Mouse (Mus musculus): Measurements from ENCODE around the gene Snrk. TPM values are rescaled to one million over a fixed set of nuclear protein-coding genes. Genes with fewer than 3 reads are reported as not detected.

The Snrk gene
- 55.7 and 57.8 TPM in 2 replicates for polyA plus RNA-seq (2016; fragmentation: Nextera tagmentation; extraction: Ambion mirVana)

- Histone ChIP-seq H3K27ac (peak within 1 kb of the TSS; percentile 93), H3K9me3 (replicated peaks) (no peaks in the 10 kb centered on the region), H3K27me3 (no peaks in the 10 kb centered on the region), H3K4me3 (peak within 1 kb of the TSS; percentile 91), H3K36me3 (no peaks in the 10 kb centered on the region), H3K4me2 (replicated peaks) (peak within 1 kb of the TSS; percentile 84), H3K4me1 (peaks cover 8% of the 10 kb centered on the region), H3K9ac (peak within 1 kb of the TSS; percentile 98)
- WGBS = under 1% methylated on average over 35 of the region's 67 CpGs
- ATAC-seq (ENCODE audit: low FRiP score) = peak; percentile 96
Observed at GRCm38 (mm10) chr9:122117112-122117616, at the start of gene Snrk. Gene Snrk (plus strand): TSS chr9:122117266.

- Histone ChIP-seq H3K4me1 (no peaks in the 10 kb centered on the region), H3K27me3 (no peaks in the 10 kb centered on the region), H3K9me3 (replicated peaks) (no peaks in the 10 kb centered on the region), H3K9ac (no peak overlapping the region), H3K27ac (no peak overlapping the region), H3K4me2 (replicated peaks) (no peak overlapping the region), H3K4me3 (no peak overlapping the region), H3K36me3 (no peaks in the 10 kb centered on the region)
- no peak for ATAC-seq (ENCODE audit: low FRiP score)
- WGBS = 72% methylated on average over 2 of the region's 2 CpGs
Observed at GRCm38 (mm10) chr9:122067654-122068053, 49.4 kb upstream of the Snrk start.

- WGBS = 79% methylated on average over 11 of the region's 11 CpGs
- Histone ChIP-seq H3K9ac (no peak overlapping the region), H3K4me1 (no peaks in the 10 kb centered on the region), H3K27ac (no peak overlapping the region), H3K4me3 (no peak overlapping the region), H3K4me2 (replicated peaks) (no peak overlapping the region), H3K27me3 (no peaks in the 10 kb centered on the region), H3K9me3 (replicated peaks) (no peaks in the 10 kb centered on the region), H3K36me3 (no peaks in the 10 kb centered on the region)
- ATAC-seq (ENCODE audit: low FRiP score) = no peak
Observed at GRCm38 (mm10) chr9:122069560-122070174, 47.4 kb upstream of the Snrk start.

GRCm38 (mm10) chr9:122073980-122074379, 43.1 kb upstream of the Snrk start:
- Histone ChIP-seq H3K4me3 (no peak overlapping the region), H3K4me1 (no peaks in the 10 kb centered on the region), H3K27ac (no peak overlapping the region), H3K9me3 (replicated peaks) (no peaks in the 10 kb centered on the region), H3K4me2 (replicated peaks) (no peak overlapping the region), H3K9ac (no peak overlapping the region), H3K36me3 (no peaks in the 10 kb centered on the region), H3K27me3 (no peaks in the 10 kb centered on the region)
- ATAC-seq (ENCODE audit: low FRiP score) = no peak
- 47% methylated on average over 2 of the region's 2 CpGs for WGBS

GRCm38 (mm10) chr9:122074575-122074974, 42.5 kb upstream of the Snrk start:
- no peaks in the 10 kb centered on the region for H3K36me3 ChIP-seq
- WGBS = 94% methylated on average over 13 of the region's 13 CpGs
- H3K4me2 ChIP-seq (replicated peaks) = no peak overlapping the region
- H3K27me3 ChIP-seq = no peaks in the 10 kb centered on the region
- no peak overlapping the region for H3K27ac ChIP-seq
- no peak overlapping the region for H3K9ac ChIP-seq
- H3K9me3 ChIP-seq (replicated peaks) = no peaks in the 10 kb centered on the region
- 0 out of 2 replicates have a peak, but pooled peaks cover 3% of the 10 kb centered on the region for H3K4me1 ChIP-seq
- ATAC-seq (ENCODE audit: low FRiP score) = no peak
- H3K4me3 ChIP-seq = no peak overlapping the region

GRCm38 (mm10) chr9:122078456-122078855, 38.6 kb upstream of the Snrk start:
- Histone ChIP-seq H3K9ac (no peak overlapping the region), H3K4me3 (no peak overlapping the region), H3K4me2 (replicated peaks) (no peak overlapping the region), H3K36me3 (no peaks in the 10 kb centered on the region), H3K27ac (no peak overlapping the region), H3K27me3 (no peaks in the 10 kb centered on the region), H3K9me3 (replicated peaks) (no peaks in the 10 kb centered on the region), H3K4me1 (0 out of 2 replicates have a peak, but pooled peaks cover 3% of the 10 kb centered on the region)
- ATAC-seq (ENCODE audit: low FRiP score) = no peak
- WGBS = 79% methylated on average over 5 of the region's 5 CpGs

GRCm38 (mm10) chr9:122083698-122084097, 33.4 kb upstream of the Snrk start:
- Histone ChIP-seq H3K4me3 (no peak overlapping the region), H3K4me1 (0 out of 2 replicates have a peak, but pooled peaks cover 3% of the 10 kb centered on the region), H3K27ac (no peak overlapping the region), H3K27me3 (no peaks in the 10 kb centered on the region), H3K9me3 (replicated peaks) (no peaks in the 10 kb centered on the region), H3K36me3 (no peaks in the 10 kb centered on the region), H3K4me2 (replicated peaks) (no peak overlapping the region), H3K9ac (no peak overlapping the region)
- WGBS = 80% methylated on average over 4 of the region's 4 CpGs
- no peak for ATAC-seq (ENCODE audit: low FRiP score)

GRCm38 (mm10) chr9:122084175-122084574, 32.9 kb upstream of the Snrk start:
- Histone ChIP-seq H3K4me2 (replicated peaks) (no peak overlapping the region), H3K4me3 (no peak overlapping the region), H3K9me3 (replicated peaks) (no peaks in the 10 kb centered on the region), H3K36me3 (no peaks in the 10 kb centered on the region), H3K9ac (no peak overlapping the region), H3K27me3 (no peaks in the 10 kb centered on the region), H3K27ac (0 out of 2 replicates have a peak overlapping the region, but pooled peaks have one; percentile 35), H3K4me1 (0 out of 2 replicates have a peak, but pooled peaks cover 3% of the 10 kb centered on the region)
- 52% methylated on average over 4 of the region's 4 CpGs for WGBS
- ATAC-seq (ENCODE audit: low FRiP score) = no peak

- H3K4me3 ChIP-seq = no peak overlapping the region
- no peak for ATAC-seq (ENCODE audit: low FRiP score)
- no peaks in the 10 kb centered on the region for H3K4me1 ChIP-seq
- no peaks in the 10 kb centered on the region for H3K9me3 ChIP-seq (replicated peaks)
- H3K4me2 ChIP-seq (replicated peaks) = no peak overlapping the region
- no peaks in the 10 kb centered on the region for H3K27me3 ChIP-seq
- 0 out of 2 replicates have a peak overlapping the region, but pooled peaks have one; percentile 35 for H3K27ac ChIP-seq
- WGBS = 72% methylated on average over 4 of the region's 4 CpGs
- H3K9ac ChIP-seq = no peak overlapping the region
- no peaks in the 10 kb centered on the region for H3K36me3 ChIP-seq
Observed at GRCm38 (mm10) chr9:122084636-122085035, 32.4 kb upstream of the Snrk start.

GRCm38 (mm10) chr9:122085055-122085454, 32.0 kb upstream of the Snrk start:
- no peaks in the 10 kb centered on the region for H3K36me3 ChIP-seq
- no peak for ATAC-seq (ENCODE audit: low FRiP score)
- no peak overlapping the region for H3K4me2 ChIP-seq (replicated peaks)
- WGBS = 36% methylated on average over 6 of the region's 6 CpGs
- H3K9ac ChIP-seq = no peak overlapping the region
- H3K9me3 ChIP-seq (replicated peaks) = no peaks in the 10 kb centered on the region
- no peaks in the 10 kb centered on the region for H3K4me1 ChIP-seq
- H3K27me3 ChIP-seq = no peaks in the 10 kb centered on the region
- H3K27ac ChIP-seq = no peak overlapping the region
- no peak overlapping the region for H3K4me3 ChIP-seq

GRCm38 (mm10) chr9:122085550-122086205, 31.4 kb upstream of the Snrk start:
- Histone ChIP-seq H3K4me3 (no peak overlapping the region), H3K9me3 (replicated peaks) (no peaks in the 10 kb centered on the region), H3K27me3 (no peaks in the 10 kb centered on the region), H3K4me1 (no peaks in the 10 kb centered on the region), H3K9ac (no peak overlapping the region), H3K4me2 (replicated peaks) (no peak overlapping the region), H3K27ac (no peak overlapping the region), H3K36me3 (no peaks in the 10 kb centered on the region)
- 81% methylated on average over 3 of the region's 3 CpGs for WGBS
- no peak for ATAC-seq (ENCODE audit: low FRiP score)

- Histone ChIP-seq H3K4me2 (replicated peaks) (no peak overlapping the region), H3K9me3 (replicated peaks) (no peaks in the 10 kb centered on the region), H3K27ac (no peak overlapping the region), H3K36me3 (no peaks in the 10 kb centered on the region), H3K9ac (no peak overlapping the region), H3K27me3 (no peaks in the 10 kb centered on the region), H3K4me3 (no peak overlapping the region), H3K4me1 (no peaks in the 10 kb centered on the region)
- ATAC-seq (ENCODE audit: low FRiP score) = no peak
- WGBS = 93% methylated on average over 6 of the region's 6 CpGs
Observed at GRCm38 (mm10) chr9:122087086-122087485, 30.0 kb upstream of the Snrk start.

Data from hindbrain, embryonic 12.5 days (tissue).